Mouse (Mus musculus) layer of hippocampus, postnatal 36 days (tissue): ENCODE results near the gene Bicdl1. TPM values are rescaled to one million over a fixed set of nuclear protein-coding genes. Genes with fewer than 3 reads are reported as not detected.

ENCODE experiments used
- DNase-seq, 2 experiments: peaks; one replicate each; pipeline ENCODE4 v3.0.0; 2022
- total RNA-seq, 2 experiments: library from RNA; stranded (reverse); gene quantifications; 2 replicates each; pipeline ENCODE4 v1.2.3; 2021

Gene Bicdl1
- total RNA-seq, 2 experiments from 2014 or later: 117 to 131 TPM

DNA sequence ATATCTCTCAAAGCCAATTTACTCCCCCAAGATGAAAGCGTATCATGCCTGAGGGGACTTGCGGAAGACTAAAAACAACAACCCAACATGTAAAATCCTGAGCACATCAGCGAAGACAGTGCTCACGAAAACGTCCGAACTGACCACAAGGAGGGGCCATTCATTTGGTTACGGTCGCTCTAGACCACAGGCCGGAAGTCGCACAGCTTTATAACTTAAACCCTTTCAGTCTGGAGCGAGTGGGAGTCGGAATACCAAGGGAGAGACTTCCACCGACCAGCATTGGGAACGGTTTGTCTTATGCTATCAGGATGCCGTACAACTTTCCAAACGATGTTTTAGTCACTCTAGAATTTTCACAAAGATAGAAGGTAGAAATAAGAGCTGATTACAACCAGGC lies 5.4 kb downstream of the Bicdl1 start:
- DNase-seq: no peak

DNA sequence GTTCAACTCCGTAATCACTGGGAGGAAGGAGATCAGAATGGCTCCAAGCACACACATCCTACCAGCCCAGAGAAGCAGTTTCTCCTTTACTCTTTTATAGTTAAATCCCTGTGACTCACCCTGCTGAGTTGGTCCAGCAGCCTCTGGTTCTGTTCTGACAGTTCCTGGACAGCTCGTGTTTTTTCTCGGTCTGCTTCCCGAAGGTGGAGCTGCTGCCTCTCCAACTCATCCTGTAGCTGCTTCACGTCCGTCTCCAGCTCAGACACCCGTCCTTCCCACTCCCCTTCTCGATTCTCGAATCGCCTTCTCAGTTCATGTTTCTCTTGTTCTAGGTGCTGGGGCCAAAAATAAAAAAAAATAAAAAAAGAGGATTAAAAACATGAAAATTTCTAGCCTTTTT lies 7.0 kb downstream of the Bicdl1 start:
- DNase-seq: peak in 1 of 2 experiments; percentile 22

GRCm38 (mm10) chr5:115722188-115722959 lies 9.0 kb downstream of the Bicdl1 start:
- no peak for DNase-seq

GRCm38 (mm10) chr5:115720761-115721160 lies 10.7 kb downstream of the Bicdl1 start:
- DNase-seq: no peak

- no peak for DNase-seq
These were observed 13.7 kb downstream of the Bicdl1 start for GRCm38 (mm10) chr5:115717693-115718092.

DNA sequence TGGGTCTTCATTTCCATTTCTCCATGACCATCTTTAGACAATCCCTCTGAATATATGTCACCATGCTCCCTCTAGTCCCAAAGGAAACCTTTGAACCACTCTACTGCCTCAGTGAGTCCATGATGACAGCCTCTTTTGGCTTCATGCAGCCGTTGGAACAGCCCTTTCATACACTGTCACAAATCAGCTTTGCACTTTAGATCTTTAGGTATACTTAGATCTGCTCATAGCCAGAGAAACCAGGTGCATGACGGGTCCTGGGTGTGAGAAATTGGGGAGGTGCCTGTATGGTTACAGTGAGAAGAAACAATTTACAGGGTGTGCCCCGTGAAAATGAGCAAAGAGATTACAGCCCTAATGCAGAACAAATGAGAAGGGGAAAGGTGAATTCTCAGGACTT lies 14.3 kb downstream of the Bicdl1 start:
- DNase-seq: no peak

DNA sequence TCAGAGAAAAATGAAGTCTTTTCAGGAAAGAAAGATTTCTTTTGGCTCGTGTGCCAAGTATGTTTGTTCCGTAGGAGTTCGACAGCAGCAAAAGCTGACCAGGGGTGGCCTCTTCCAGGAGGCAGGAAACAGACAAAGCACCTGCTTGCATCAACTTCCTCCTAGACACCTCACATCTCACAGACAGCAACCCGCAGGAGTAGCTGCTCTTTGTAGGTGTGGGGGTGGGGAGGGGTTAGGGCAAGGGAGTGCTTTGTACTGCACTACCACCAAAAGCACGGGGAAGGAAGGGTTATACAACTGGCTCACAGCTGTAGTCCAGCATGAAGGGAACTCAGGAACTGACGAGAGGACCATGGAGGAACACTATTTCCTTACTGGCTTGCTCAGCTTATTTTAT lies 15.0 kb downstream of the Bicdl1 start:
- no peak for DNase-seq

- no peak for DNase-seq
These were observed 16.7 kb downstream of the Bicdl1 start for GRCm38 (mm10) chr5:115714761-115715160.

- no peak for DNase-seq
These were observed 18.9 kb downstream of the Bicdl1 start for GRCm38 (mm10) chr5:115712487-115712886.

DNA sequence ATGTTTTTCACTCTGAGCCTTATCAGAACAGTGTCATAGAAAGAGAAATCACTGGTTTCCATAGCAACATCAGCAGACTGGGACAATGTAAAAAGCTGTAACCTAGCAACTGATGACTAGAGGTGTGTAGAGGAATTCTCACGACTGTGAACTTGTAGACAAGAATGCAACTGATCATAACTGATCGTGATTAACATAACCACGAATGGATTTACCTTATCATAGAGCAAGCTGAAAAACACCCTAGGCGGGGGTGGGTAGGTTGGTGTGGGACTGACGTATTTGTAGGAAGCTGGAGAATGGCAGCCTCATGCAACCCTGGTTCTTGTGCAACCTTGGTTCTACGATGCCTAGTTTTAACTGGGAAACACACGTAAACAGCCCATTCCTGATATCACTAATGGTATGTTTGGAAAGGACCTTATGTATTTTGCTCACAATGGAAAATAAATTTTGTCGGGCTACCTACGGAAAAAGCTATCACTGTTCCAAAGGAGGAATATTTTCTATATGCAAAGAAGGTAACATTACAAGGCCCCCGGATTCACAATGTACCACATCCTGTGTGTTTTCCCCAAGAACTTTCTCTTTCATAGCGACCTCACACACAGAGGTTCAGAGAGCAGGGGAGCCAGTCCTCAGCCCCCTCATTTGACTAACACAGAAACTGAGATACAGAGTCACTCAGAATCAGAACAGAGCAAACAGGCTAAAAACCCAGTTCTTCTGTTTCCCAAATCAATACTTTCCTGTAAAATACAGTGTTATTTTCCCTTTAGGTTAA lies 19.6 kb downstream of the Bicdl1 start:
- DNase-seq: no peak

DNA sequence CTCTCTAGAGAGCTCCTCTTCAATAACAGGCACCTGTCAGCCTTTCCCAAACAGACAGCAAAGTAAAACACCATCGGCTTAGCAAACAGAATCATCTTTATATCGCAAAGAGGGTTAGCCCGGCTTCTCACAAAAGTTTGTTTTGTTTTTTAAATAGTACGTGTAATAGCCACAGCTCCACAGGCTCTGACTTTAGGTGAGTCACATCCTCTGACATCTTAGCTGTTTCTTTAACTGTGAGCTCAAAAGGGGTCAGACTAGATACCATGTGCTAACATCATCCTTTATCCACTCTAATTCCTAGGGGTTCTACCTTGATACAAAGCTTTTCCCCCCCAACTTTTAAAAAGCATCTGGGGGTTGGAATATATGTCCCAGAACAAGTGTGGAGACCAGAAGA lies 21.2 kb downstream of the Bicdl1 start:
- no peak for DNase-seq

- no peak for DNase-seq
These were observed 22.5 kb downstream of the Bicdl1 start for GRCm38 (mm10) chr5:115708930-115709329.

DNA sequence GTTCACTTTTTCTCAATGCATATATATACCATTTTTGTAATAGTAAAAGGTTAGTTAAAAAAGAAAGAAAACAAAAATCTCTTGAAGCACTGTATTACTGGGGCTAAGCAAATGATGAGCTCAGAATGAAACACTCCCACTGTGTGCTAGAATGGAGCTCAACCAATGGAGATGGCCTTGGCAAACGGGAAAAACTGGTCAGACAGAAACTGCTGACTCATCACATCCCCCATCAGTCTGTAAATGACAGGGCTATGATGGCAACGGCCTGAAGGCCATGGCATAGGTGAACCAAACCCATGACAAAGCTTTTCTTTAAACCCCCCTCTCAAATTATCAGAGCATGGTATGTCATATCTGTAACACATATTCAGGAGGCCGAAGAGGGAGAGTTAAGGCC lies 29.4 kb downstream of the Bicdl1 start:
- DNase-seq: no peak

DNA sequence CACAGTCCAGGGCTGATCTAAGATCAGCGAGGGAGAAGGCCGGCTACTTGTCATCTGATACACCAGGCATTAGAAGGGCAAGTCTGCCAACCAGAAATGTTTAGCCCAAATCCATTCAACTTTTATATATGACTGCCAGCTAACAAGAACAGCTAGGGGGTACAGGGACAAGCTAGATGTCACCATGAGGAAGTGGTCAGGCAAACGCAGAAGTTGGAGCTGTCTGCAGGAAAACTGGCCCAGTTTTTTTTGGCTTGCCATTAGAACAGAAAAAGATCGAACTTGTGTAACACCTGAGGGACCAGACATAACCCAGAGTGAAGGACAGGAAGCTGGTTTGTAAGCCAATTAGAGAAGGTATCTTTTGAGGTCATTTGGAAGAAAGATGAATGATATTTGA lies 30.2 kb downstream of the Bicdl1 start:
- no peak for DNase-seq

GRCm38 (mm10) chr5:115696811-115697210 lies 34.6 kb downstream of the Bicdl1 start:
- DNase-seq: no peak

DNA sequence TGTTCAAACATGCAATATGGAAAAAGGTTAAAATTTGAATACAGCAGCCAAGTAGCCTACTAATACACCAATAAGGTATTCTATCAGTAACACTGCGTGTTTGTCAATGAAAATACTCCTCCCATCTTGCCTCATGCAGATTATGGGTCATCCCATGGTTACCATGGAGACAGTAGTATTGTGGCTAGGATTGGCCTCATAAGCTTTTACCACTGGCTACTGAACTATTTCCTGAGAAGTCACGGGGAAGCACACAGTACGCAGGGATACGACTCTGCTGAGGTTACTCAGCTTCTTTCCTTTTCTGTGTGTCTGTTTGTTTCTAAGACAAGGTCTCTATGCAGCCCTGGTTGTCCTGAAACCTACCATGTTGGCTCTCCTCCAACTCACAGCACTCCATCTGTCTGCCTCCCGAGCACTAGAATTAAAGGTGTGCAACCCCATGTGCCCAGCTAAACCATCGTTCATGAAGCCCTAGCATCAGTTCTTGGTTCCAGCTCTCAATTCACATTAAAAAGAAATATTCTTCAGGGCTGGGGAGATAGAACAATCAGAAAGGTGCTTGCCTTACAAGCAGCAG lies 36.1 kb downstream of the Bicdl1 start:
- DNase-seq: no peak

DNA sequence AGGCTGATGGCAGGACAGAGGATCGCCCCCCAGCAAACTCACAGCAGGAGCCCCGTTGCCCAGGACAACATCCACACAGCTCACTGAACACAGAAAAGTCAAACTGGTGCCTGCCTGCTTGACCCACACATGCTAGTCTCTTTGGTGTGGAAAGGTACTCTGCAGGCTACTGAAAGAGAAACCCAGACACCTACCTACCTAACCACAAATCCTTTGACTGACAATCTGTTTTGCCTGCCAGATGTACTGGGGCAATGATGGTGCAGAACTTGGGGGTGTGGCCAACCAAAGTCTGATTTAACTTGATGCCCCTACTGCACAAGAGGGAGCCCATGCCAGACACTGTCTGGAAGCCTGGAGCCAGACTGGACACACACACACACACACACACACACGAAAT lies 38.1 kb downstream of the Bicdl1 start:
- no peak for DNase-seq

DNA sequence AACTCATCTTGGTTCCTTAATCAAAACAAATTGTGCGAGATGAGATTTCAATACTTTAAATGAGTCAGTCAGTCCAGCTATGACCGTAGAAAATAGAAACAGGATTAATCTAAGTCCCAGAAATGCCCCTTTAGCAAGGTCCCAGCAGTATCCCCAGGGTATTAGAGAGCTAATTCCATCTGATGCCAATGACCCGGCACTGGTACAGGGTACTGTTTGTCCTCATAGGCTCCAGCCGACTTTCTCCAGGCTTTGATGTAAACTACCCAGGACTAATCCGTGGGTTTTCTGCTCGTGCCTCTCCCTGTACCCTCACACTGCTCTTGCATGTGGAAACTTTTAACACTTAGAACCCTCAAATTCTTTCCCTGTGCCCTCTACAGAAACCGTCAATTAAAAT lies 44.7 kb downstream of the Bicdl1 start:
- DNase-seq: no peak

GRCm38 (mm10) chr5:115685126-115685525 lies 46.3 kb downstream of the Bicdl1 start:
- no peak for DNase-seq

DNA sequence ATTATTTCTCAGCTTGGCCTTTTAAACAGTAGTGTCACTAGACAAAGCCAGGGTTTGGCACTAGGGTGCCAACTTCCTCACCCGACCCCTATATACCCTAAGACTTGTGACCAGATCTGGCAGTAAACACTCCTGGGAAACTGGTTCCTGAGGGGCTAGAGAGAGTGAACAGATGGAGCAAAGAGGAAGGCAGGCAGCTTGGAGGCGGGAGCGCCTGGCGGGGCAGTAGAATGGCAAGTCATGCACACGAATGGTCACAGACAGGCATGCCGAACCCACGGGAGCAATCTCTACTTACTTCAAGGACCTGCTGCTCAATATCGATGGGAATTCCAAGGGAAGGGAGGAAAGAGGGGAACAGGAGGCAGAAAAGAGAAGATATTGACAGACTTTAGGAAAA lies 59.6 kb downstream of the Bicdl1 start:
- no peak for DNase-seq

GRCm38 (mm10) chr5:115670406-115670805 lies 61.0 kb downstream of the Bicdl1 start:
- no peak for DNase-seq

DNA sequence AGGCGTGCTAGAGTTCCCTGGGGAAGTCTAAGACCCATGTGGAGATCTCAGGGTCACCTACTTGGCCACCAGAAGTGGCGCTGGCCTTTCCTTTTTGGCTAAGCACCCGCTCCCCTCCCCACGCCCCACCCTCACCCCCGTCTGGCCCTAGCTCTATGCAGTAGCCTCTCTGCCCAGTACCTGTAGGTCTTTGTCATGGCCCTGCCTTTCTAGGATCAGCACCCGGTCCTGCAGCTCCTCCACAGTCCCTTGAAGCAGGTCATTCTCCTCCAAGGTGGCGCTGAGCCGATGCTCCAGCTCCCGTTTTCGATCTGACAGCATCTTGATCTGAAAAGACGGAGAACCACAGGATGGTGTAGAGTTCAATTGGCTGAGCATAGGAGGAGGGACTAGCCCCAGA lies 61.4 kb downstream of the Bicdl1 start:
- no peak for DNase-seq

DNA sequence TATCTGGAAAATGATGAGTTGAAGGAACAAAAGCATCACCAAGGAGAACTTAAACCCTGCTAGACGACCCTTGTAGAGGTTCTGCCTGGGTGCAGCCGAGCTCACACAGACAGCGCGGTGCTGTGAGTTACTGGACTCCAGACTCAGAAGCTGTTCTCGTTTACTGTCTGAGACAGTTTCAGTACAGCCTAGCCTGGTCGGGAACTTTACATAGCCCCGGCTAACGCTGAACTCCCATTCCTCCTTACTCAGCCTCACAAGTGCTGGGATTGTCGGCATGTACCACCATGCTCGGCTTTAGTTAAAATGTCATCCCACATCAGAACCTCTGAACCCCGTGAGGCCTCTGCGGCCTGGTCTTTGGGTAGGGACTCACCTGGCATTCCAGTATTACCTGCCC lies 62.4 kb downstream of the Bicdl1 start:
- DNase-seq: no peak

DNA sequence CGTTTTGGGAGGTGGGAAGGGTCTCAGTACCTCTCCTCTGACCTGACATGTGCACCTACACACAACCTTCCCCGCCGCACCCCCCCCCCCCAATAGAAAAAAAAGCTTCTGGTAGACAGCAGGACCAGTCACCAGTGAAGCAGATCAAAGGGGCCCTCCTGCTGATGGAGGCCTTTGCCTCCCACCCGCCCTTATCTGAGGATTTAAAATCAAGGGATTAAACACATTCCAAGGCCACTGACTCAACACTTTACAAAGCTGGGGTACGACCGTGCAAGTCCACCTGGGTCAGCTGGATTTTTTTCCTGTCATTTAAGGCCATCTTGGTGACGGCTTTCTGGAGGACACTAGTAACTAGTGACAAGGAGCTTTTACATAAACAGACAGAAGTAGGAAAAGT lies 63.5 kb downstream of the Bicdl1 start:
- no peak for DNase-seq
